Mouse (Mus musculus): ENCODE results near the gene Apom. TPM values are rescaled to one million over a fixed set of nuclear protein-coding genes. Genes with fewer than 3 reads are reported as not detected.

Gene Apom
- polyA plus RNA-seq, 1 experiment = not detected

- H3K4me3 ChIP-seq (ENCODE audit: insufficient read depth, low read depth, low read length) = no peak overlapping the region
- H3K27ac ChIP-seq (replicated peaks; ENCODE audit: low read depth, low read length) = no peak overlapping the region
- no peaks in the 10 kb centered on the region for H3K4me1 ChIP-seq (ENCODE audit: control insufficient read depth, insufficient read depth, insufficient read length, low read length)
Observed at GRCm38 (mm10) chr17:35103221-35103690, 28.6 kb downstream of the Apom start.

- H3K4me1 ChIP-seq (ENCODE audit: control insufficient read depth, insufficient read depth, insufficient read length, low read length) = no peaks in the 10 kb centered on the region
- H3K4me3 ChIP-seq (ENCODE audit: insufficient read depth, low read depth, low read length) = no peak overlapping the region
- no peak overlapping the region for H3K27ac ChIP-seq (replicated peaks; ENCODE audit: low read depth, low read length)
Observed at GRCm38 (mm10) chr17:35102299-35102698, 29.6 kb downstream of the Apom start.

GRCm38 (mm10) chr17:35101161-35101560 lies 30.7 kb downstream of the Apom start:
- Histone ChIP-seq H3K27ac (replicated peaks; ENCODE audit: low read depth, low read length) (no peak overlapping the region), H3K4me1 (ENCODE audit: control insufficient read depth, insufficient read depth, insufficient read length, low read length) (no peaks in the 10 kb centered on the region), H3K4me3 (ENCODE audit: insufficient read depth, low read depth, low read length) (no peak overlapping the region)

- Histone ChIP-seq H3K4me1 (ENCODE audit: control insufficient read depth, insufficient read depth, insufficient read length, low read length) (no peaks in the 10 kb centered on the region), H3K4me3 (ENCODE audit: insufficient read depth, low read depth, low read length) (no peak overlapping the region), H3K27ac (replicated peaks; ENCODE audit: low read depth, low read length) (no peak overlapping the region)
Observed at GRCm38 (mm10) chr17:35100196-35100765, 31.6 kb downstream of the Apom start.

- Histone ChIP-seq H3K27ac (replicated peaks; ENCODE audit: low read depth, low read length) (no peak overlapping the region), H3K4me1 (ENCODE audit: control insufficient read depth, insufficient read depth, insufficient read length, low read length) (no peaks in the 10 kb centered on the region)
Observed at GRCm38 (mm10) chr17:35097164-35097655, 34.6 kb downstream of the Apom start.

GRCm38 (mm10) chr17:35096597-35096996 lies 35.3 kb downstream of the Apom start:
- Histone ChIP-seq H3K4me1 (ENCODE audit: control insufficient read depth, insufficient read depth, insufficient read length, low read length) (no peaks in the 10 kb centered on the region), H3K4me3 (ENCODE audit: insufficient read depth, low read depth, low read length) (no peak overlapping the region), H3K27ac (replicated peaks; ENCODE audit: low read depth, low read length) (no peak overlapping the region)

More at GRCm38 (mm10) chr17:35097164-35097655, 34.6 kb downstream of the Apom start:
- no peak overlapping the region for H3K4me3 ChIP-seq (ENCODE audit: insufficient read depth, low read depth, low read length)

GRCm38 (mm10) chr17:35094475-35095365 lies 37.1 kb downstream of the Apom start:
- H3K27ac ChIP-seq (replicated peaks; ENCODE audit: low read depth, low read length) = no peak overlapping the region
- no peak overlapping the region for H3K4me3 ChIP-seq (ENCODE audit: insufficient read depth, low read depth, low read length)

GRCm38 (mm10) chr17:35092403-35093198 lies 39.2 kb downstream of the Apom start:
- no peaks in the 10 kb centered on the region; the same call in 1 of the 2 replicates for H3K4me1 ChIP-seq (ENCODE audit: control insufficient read depth, insufficient read depth, insufficient read length, low read length)
- H3K27ac ChIP-seq (replicated peaks; ENCODE audit: low read depth, low read length) = no peak overlapping the region
- no peak overlapping the region for H3K4me3 ChIP-seq (ENCODE audit: insufficient read depth, low read depth, low read length)

More at GRCm38 (mm10) chr17:35094475-35095365, 37.1 kb downstream of the Apom start:
- H3K4me1 ChIP-seq (ENCODE audit: control insufficient read depth, insufficient read depth, insufficient read length, low read length) = no peaks in the 10 kb centered on the region; the same call in 1 of the 2 replicates

GRCm38 (mm10) chr17:35090166-35090932 lies 41.5 kb downstream of the Apom start:
- H3K27ac ChIP-seq (replicated peaks; ENCODE audit: low read depth, low read length) = peak overlapping the region; percentile 98
- H3K4me1 ChIP-seq (ENCODE audit: control insufficient read depth, insufficient read depth, insufficient read length, low read length) = no peaks in the 10 kb centered on the region; the same call in 1 of the 2 replicates
- peak overlapping the region; percentile 85 for H3K4me3 ChIP-seq (ENCODE audit: insufficient read depth, low read depth, low read length)

- peak within 1 kb of the TSS; percentile 85 for H3K4me3 ChIP-seq (ENCODE audit: insufficient read depth, low read depth, low read length)
- peak within 1 kb of the TSS; percentile 98 for H3K27ac ChIP-seq (replicated peaks; ENCODE audit: low read depth, low read length)
- H3K4me1 ChIP-seq (ENCODE audit: control insufficient read depth, insufficient read depth, insufficient read length, low read length) = no peaks in the 10 kb centered on the region; the same call in 1 of the 2 replicates
Observed at GRCm38 (mm10) chr17:35088825-35089644, 42.8 kb downstream of the Apom start, which contains the start of gene Abhd16a. Gene Abhd16a (plus strand): TSS chr17:35089263.

GRCm38 (mm10) chr17:35088151-35088550 lies 43.7 kb downstream of the Apom start:
- Histone ChIP-seq H3K4me3 (ENCODE audit: insufficient read depth, low read depth, low read length) (no peak overlapping the region), H3K27ac (replicated peaks; ENCODE audit: low read depth, low read length) (no peak overlapping the region), H3K4me1 (ENCODE audit: control insufficient read depth, insufficient read depth, insufficient read length, low read length) (no peaks in the 10 kb centered on the region; the same call in 1 of the 2 replicates)

GRCm38 (mm10) chr17:35085208-35085865 lies 46.5 kb downstream of the Apom start, which contains the start of gene Ly6g6f:
Gene Ly6g6f (minus strand): TSS chr17:35085610.
- Histone ChIP-seq H3K27ac (replicated peaks; ENCODE audit: low read depth, low read length) (no peak within 1 kb of the TSS), H3K4me1 (ENCODE audit: control insufficient read depth, insufficient read depth, insufficient read length, low read length) (no peaks in the 10 kb centered on the region; the same call in 1 of the 2 replicates), H3K4me3 (ENCODE audit: insufficient read depth, low read depth, low read length) (no peak within 1 kb of the TSS)

GRCm38 (mm10) chr17:35083929-35084497 lies 47.8 kb downstream of the Apom start:
- Histone ChIP-seq H3K27ac (replicated peaks; ENCODE audit: low read depth, low read length) (no peak overlapping the region), H3K4me3 (ENCODE audit: insufficient read depth, low read depth, low read length) (no peak overlapping the region), H3K4me1 (ENCODE audit: control insufficient read depth, insufficient read depth, insufficient read length, low read length) (no peaks in the 10 kb centered on the region)
